In genomic region chr15:97372611-97373131, GRCm38 (mm10) we compare ENCODE assay signal across 12 mouse cellular contexts.
DNase-seq lines count a peak whose midpoint lies in the region; ATAC-seq and TF ChIP-seq lines count a peak whose summit lies in the region.
"Had no signal": no experiment of that assay in that cellular context is flagged by ENCODE, and none has a peak within 500 bp of the region (broad histone marks: within the 10 kb centered on the region; RNA-seq: fewer than 3 reads in every experiment).

No protein-coding gene starts in this region.

- no peak for TF ChIP-seq CTCF in liver, postnatal 0 days (IDR thresholded peaks at IDR 0.05; ENCODE audit: low read depth)

- no peak for TF ChIP-seq EP300 in liver, postnatal 0 days (IDR thresholded peaks at IDR 0.05; ENCODE audit: low read depth)

- WGBS in forebrain, embryonic 10.5 days, result 34% methylated on average over 6 of the region's 6 CpGs
- 28% methylated on average over 6 of the region's 6 CpGs for WGBS in forebrain, embryonic 14.5 days
- WGBS in liver, embryonic 12.5 days (ENCODE audit: insufficient replicate concordance), result 54% methylated on average over 6 of the region's 6 CpGs
- WGBS in liver, embryonic 11.5 days, result 53% methylated on average over 6 of the region's 6 CpGs
- 57% methylated on average over 6 of the region's 6 CpGs for WGBS in liver, postnatal 0 days (ENCODE audit: insufficient replicate concordance)

- peak overlapping the region; percentile 77 for H3K27ac ChIP-seq in forebrain, embryonic 10.5 days
- H3K27ac ChIP-seq in forebrain, embryonic 14.5 days (ENCODE audit: low read depth, low read length), result no peak overlapping the region
- 0 out of 2 replicates have a peak overlapping the region, but pooled peaks have one; percentile 4 for H3K27ac ChIP-seq in liver, embryonic 12.5 days
- no peak overlapping the region for H3K27ac ChIP-seq in liver, embryonic 11.5 days (ENCODE audit: low read depth, low read length)
- peak overlapping the region; percentile 74 for H3K27ac ChIP-seq in liver, postnatal 0 days (ENCODE audit: low read depth)
- H3K27ac ChIP-seq: neural tube, embryonic 13.5 days had no signal

- no peaks in the 10 kb centered on the region for H3K9me3 ChIP-seq in forebrain, embryonic 10.5 days
- no peaks in the 10 kb centered on the region for H3K9me3 ChIP-seq in forebrain, embryonic 14.5 days (replicated peaks; ENCODE audit: control insufficient read depth, low read length)
- no peaks in the 10 kb centered on the region for H3K9me3 ChIP-seq in liver, embryonic 12.5 days (replicated peaks)
- H3K9me3 ChIP-seq in liver, embryonic 11.5 days (ENCODE audit: control insufficient read depth, low read length), result no peaks in the 10 kb centered on the region
- H3K9me3 ChIP-seq in liver, postnatal 0 days (ENCODE audit: low read length), result no peaks in the 10 kb centered on the region
- H3K9me3 ChIP-seq: neural tube, embryonic 13.5 days had no signal

- DNase-seq in forebrain, embryonic 10.5 days (ENCODE audit: extremely low spot score, low spot score), result no peak
- no peak for DNase-seq in forebrain, embryonic 14.5 days (ENCODE audit: low spot score)
- DNase-seq in liver, embryonic 11.5 days (ENCODE audit: low spot score), result no peak
- DNase-seq in T-cell, adult 2 months (ENCODE audit: low spot score), result peak; percentile 72
- no peak for DNase-seq in liver, postnatal 0 days
- no peak for DNase-seq in adrenal gland, postnatal 25 days
- DNase-seq: cerebellum, postnatal 25 days; layer of hippocampus, postnatal 36 days had no signal

- no peak overlapping the region for H3K4me3 ChIP-seq in forebrain, embryonic 10.5 days
- no peak overlapping the region for H3K4me3 ChIP-seq in forebrain, embryonic 14.5 days (ENCODE audit: low read depth, low read length)
- H3K4me3 ChIP-seq in liver, embryonic 12.5 days, result no peak overlapping the region
- no peak overlapping the region for H3K4me3 ChIP-seq in liver, embryonic 11.5 days (ENCODE audit: low read depth, low read length)
- H3K4me3 ChIP-seq in liver, postnatal 0 days (ENCODE audit: low read depth, low read length), result no peak overlapping the region

- H3K9ac ChIP-seq in forebrain, embryonic 14.5 days (ENCODE audit: low read length), result no peak overlapping the region
- no peak overlapping the region for H3K9ac ChIP-seq in liver, embryonic 12.5 days
- no peak overlapping the region for H3K9ac ChIP-seq in liver, embryonic 11.5 days (ENCODE audit: low read depth, low read length)
- no peak overlapping the region for H3K9ac ChIP-seq in liver, postnatal 0 days (replicated peaks)

- no peaks in the 10 kb centered on the region for H3K36me3 ChIP-seq in forebrain, embryonic 10.5 days (replicated peaks)
- H3K36me3 ChIP-seq in forebrain, embryonic 14.5 days (ENCODE audit: control insufficient read depth, insufficient read depth, low read length), result no peaks in the 10 kb centered on the region
- peaks cover 3% of the 10 kb centered on the region; the same call in 1 of the 2 replicates for H3K36me3 ChIP-seq in liver, embryonic 12.5 days
- no peaks in the 10 kb centered on the region for H3K36me3 ChIP-seq in liver, embryonic 11.5 days (ENCODE audit: control insufficient read depth, insufficient read depth, low read length)
- no peaks in the 10 kb centered on the region for H3K36me3 ChIP-seq in liver, postnatal 0 days (replicated peaks; ENCODE audit: insufficient read depth, low read length)
- H3K36me3 ChIP-seq: neural tube, embryonic 13.5 days had no signal

- H3K27me3 ChIP-seq in forebrain, embryonic 10.5 days (ENCODE audit: poor library complexity, severe bottlenecking), result peaks cover 31% of the 10 kb centered on the region
- no peaks in the 10 kb centered on the region; the same call in 1 of the 2 replicates for H3K27me3 ChIP-seq in forebrain, embryonic 14.5 days (replicated peaks; ENCODE audit: control insufficient read depth, insufficient read depth, low read length)
- no peaks in the 10 kb centered on the region for H3K27me3 ChIP-seq in liver, embryonic 12.5 days (replicated peaks)
- no peaks in the 10 kb centered on the region for H3K27me3 ChIP-seq in liver, embryonic 11.5 days (replicated peaks; ENCODE audit: control insufficient read depth, insufficient read depth, low read length)
- H3K27me3 ChIP-seq in liver, postnatal 0 days (ENCODE audit: insufficient read depth, low read length), result no peaks in the 10 kb centered on the region

- H3K4me1 ChIP-seq in forebrain, embryonic 10.5 days, result peaks cover 32% of the 10 kb centered on the region
- no peaks in the 10 kb centered on the region for H3K4me1 ChIP-seq in forebrain, embryonic 14.5 days (ENCODE audit: control insufficient read depth, insufficient read depth, low read length)
- H3K4me1 ChIP-seq in liver, embryonic 12.5 days, result peaks cover 64% of the 10 kb centered on the region
- peaks cover 34% of the 10 kb centered on the region for H3K4me1 ChIP-seq in liver, embryonic 11.5 days (replicated peaks; ENCODE audit: control insufficient read depth, insufficient read depth, low read length)
- H3K4me1 ChIP-seq in liver, postnatal 0 days (ENCODE audit: insufficient read depth), result peaks cover 19% of the 10 kb centered on the region

- H3K4me2 ChIP-seq in forebrain, embryonic 14.5 days (ENCODE audit: low read length), result no peak overlapping the region
- peak overlapping the region; percentile 68; the same call in 1 of the 2 replicates for H3K4me2 ChIP-seq in liver, embryonic 12.5 days
- no peak overlapping the region for H3K4me2 ChIP-seq in liver, embryonic 11.5 days
- no peak overlapping the region for H3K4me2 ChIP-seq in liver, postnatal 0 days (ENCODE audit: low read depth, low read length)

- ATAC-seq in forebrain, embryonic 14.5 days, result no peak
- no peak for ATAC-seq in liver, embryonic 12.5 days
- ATAC-seq in liver, embryonic 11.5 days (replicated peaks; ENCODE audit: low FRiP score), result no peak
- no peak for ATAC-seq in liver, postnatal 0 days
- ATAC-seq in monocyte, adult 5-6 weeks (replicated peaks; ENCODE audit: insufficient number of reproducible peaks, low FRiP score, low TSS enrichment, poor library complexity, severe bottlenecking), result no peak
- ATAC-seq: forebrain, embryonic 16.5 days had no signal

Comparison
In these comparisons a context has a peak if more than half of its experiments do, and no peak if none do; other contexts are left out.
1. H3K27ac ChIP-seq: peak in forebrain, embryonic 10.5 days (single experiment), liver, embryonic 12.5 days (single experiment) and liver, postnatal 0 days (single experiment); none in forebrain, embryonic 14.5 days (single experiment) and liver, embryonic 11.5 days (single experiment).